Mouse (Mus musculus) thymus, postnatal 0 days (tissue): Measurements from ENCODE around the gene Arhgap42. TPM values are rescaled to one million over a fixed set of nuclear protein-coding genes. Genes with fewer than 3 reads are reported as not detected.
A peak's percentile ranks its signal among the peaks of the same experiment; 100 is the strongest.

Source experiments
- DNase-seq: peaks from one replicate; pipeline ENCODE4 v3.0.0-alpha.2; 2015; ENCODE audit warnings: low spot score
- polyA plus RNA-seq: library from polyadenylated mRNA; unstranded; fragments of >200 nt; fragmentation: Nextera tagmentation; extraction: Ambion mirVana; gene quantifications from 2 replicates; pipeline ENCODE4 v1.2.1, GENCODE M21; 2015

The Arhgap42 gene
- polyA plus RNA-seq, 1 experiment from 2014 or later, result 10.2 TPM

DNA sequence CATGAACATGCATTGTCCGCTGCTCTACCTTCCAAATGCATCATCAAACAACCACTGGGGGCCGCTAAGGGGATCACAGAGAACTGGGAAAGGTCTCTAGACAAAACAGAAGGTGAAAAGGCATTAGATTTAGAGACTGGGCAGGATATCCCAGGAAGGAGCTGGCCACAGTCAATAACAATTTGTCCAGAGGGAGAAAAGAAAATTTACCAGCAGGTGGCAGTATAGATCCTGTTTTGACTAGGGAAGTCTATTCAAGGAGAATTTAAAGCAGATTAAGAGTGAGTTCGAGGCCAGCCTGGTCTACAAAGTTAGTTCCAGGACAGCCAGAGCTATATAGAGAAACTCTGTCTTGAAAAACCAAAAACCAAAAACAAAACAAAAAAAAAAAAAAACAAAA is 189.7 kb downstream of the Arhgap42 start:
- DNase-seq, result peak; percentile 25

DNA sequence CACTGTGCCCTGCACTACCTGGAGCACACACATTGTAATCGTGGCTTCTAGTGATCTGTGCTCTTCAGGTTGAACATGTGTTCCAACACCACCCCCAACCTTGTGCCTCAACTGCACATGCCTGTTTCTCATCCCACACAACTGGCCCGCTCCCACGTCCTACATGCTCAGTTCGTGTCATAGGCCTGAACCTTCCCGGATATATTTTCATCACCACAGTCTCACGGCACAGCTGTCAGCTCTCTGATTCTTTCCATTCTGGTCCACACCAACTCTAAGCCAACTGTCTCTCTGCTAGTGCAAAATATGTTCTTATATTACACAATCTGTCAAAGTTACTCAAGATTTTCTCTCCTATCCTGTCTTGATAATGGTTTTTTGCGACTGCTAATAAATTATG is 197.9 kb downstream of the Arhgap42 start:
- DNase-seq, result no peak

DNA sequence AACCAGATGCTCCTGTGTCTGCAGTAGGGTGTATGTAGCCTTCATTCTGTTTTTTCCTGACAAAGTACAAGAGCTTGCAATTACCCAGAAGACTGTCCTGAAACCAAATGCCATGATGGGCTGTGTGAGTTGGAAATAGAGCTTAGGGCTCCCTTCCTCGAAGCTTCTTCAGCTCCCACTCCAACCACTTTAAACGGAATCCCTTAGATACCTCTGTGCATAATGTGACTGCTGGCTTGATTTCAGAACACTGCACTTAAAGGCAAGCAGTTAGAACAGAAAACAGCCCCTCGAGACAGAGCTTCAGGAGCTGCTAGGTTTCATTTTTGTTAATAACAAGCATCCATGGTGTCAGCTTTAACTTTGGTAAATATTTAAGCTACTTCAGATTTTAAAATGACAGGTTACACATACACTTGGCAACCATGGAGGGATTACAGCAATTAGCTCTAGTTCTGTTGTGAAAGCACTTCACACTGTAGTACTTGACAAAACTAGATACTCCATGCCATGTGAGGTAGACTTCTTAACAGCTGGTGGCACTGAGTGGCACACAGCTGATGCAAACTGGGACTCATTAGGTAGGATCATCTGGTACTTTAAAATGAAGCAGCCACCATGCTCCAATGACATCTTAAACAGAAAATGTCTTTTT is 201.8 kb downstream of the Arhgap42 start:
- no peak for DNase-seq

DNA sequence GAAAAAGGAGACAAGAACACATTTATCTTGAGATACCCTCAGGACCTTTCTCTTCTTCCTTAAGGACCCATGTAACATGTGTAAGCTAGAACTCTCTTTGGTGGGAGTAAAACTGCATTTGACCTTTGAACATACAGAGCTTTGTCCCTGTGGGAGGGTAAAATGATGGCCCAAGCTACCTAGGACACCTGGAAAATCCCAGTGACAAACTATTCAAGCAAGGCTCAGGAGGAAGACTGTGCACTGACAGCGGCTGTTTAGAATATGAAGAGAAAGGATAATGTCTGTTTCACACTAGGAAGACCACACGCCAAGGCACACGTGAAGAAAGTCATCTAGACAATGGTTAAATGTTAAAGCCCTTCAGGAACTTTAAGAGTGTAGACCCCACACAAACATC is 211.0 kb downstream of the Arhgap42 start:
- no peak for DNase-seq

GRCm38 (mm10) chr9:9027445-9027844 is 211.5 kb downstream of the Arhgap42 start:
- DNase-seq, result no peak

DNA sequence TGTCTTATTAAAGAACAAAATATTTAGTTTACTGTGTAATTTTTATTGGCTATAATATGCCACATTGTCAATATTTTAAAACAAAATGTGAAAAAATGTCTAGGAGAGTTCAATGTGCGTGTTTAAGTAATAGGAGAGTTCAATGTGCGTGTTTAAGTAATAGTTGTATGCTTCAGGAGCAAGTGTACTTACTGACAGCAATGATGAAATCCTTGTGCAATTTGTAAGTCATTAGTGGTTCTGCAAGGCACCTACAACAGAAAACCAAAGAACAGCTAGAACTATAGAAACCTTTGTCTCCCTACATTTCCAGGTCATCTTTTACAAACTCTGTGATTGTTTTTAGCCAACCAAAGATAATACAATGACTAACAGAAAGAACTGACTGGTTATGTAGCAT is 223.8 kb downstream of the Arhgap42 start:
- DNase-seq, result no peak

DNA sequence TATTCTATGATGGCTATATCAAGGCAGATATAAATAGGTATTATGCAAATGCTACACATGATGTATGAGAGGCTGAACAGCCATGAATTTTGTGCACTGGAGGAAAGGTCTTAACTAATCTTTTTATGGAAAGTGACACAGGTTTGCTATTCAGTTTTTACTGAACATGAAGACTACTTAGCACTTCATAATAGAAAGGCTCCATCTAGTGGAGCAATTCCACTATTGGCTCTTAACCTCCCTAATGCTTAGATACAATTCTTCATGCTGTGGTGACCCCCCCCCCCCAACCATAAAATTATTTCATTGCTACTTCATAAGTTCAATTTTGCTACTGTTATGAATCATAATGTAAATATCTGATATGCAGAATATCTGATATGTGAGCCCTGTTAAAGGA is 237.7 kb downstream of the Arhgap42 start:
- DNase-seq, result no peak

DNA sequence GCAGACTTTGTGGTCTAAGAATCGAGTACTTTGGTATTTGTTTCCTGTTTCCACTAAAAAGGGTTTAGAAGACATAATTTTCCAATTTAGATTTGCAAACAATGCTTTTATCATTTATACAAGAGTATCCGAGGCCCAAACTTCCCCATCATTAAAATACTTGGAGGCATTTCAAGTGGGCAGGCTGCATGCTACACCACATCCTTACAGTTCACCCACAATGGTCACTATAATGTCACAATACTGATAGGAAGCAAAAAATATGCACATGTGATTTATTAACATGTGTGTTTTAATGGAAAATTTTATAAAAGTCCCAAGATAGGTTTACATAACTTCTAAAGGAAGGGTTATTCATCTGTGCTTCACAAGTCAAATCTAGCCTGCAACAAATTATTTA is 242.4 kb downstream of the Arhgap42 start:
- DNase-seq, result no peak

DNA sequence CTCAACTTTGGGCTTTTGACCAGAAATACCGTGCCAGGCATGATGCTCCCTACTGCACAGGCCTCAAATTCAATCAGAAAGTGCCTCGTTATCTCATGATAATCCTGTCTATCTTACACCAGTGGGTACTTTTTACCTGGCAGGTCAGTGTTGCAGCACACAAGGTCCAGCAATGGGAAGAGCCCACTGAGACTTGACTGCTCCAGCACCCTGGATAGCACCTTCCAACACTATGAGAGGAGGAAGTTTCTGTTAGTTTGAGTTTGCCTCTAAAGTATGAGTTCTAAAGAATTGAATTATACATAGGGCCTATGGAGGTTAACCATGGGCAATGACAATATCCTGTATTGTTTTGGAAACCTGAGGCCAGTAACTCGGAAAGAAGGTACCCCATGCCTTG is 256.6 kb downstream of the Arhgap42 start:
- no peak for DNase-seq

- no peak for DNase-seq
Observed at GRCm38 (mm10) chr9:8977775-8978174, 261.1 kb downstream of the Arhgap42 start.

GRCm38 (mm10) chr9:8971491-8971890 is 267.4 kb downstream of the Arhgap42 start, which contains the start of gene Gm16485:
Gene Gm16485 (plus strand): TSS chr9:8971791.
- DNase-seq, result no peak

DNA sequence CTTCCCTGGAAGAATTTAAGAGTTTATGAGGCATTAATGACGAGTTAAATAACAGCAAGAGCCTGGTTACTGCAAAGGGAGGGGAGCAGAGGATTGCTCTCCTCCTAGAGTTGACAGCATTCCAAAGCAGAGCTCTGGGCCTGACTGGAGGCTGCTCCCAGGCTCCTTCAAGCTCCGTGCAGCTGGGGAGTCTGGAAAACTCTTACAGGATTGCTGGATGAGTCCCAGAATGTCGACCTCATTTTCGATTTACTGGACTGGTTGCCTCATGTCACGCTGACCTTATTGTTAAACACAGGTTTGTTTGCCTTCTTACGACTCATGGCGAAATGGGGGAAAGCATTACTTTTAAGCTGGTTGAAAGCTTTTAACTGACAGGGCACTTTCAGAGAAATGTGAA is 268.7 kb downstream of the Arhgap42 start:
- DNase-seq, result no peak

DNA sequence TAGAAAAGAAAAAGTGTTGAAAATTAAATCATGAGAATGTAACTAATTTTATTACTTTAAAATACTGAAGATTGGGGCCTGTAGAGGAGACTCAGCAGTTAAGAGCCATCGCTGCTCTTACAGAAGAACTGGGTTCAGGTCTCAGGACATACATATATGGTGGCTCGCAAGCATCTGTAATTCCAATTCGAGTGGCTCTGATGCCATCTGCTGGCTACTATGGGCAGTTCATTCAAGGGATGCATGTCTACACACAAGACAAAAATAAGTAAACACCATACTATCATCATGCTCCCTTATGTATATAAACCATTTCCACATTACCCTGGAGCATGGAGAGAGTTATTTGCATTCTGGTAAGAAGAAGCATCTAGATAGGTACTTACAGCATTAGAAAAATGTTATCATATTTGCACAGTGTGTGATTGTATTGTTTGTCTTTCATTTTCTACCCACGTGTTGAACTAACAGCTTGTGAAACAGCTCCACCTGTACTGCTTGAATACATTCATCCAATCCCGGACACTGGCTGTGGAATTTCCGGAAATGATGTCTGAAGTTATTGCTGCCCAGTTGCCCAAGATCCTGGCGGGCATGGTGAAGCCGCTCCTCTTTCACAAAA is 274.3 kb downstream of the Arhgap42 start:
- peak; percentile 4 for DNase-seq

DNA sequence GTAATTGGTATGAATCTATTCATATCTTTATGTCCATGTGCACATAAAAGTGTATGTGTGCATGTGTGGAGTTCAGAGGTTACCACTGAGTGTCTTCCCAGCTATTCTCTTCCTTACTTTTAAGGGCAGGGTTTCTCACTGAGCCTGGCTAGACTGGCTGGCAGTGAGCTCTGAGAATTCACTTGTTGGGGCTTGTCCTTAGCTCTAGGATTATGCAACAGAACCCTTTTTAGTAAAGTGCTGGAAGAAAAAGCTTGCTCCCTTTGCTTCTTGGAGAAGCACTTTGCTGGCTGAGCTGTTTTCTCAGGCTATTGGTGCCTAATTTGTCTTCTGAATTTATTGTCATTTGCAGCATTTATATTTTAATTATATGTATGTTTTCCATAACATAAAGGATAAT is 285.6 kb downstream of the Arhgap42 start:
- no peak for DNase-seq
